Mouse (Mus musculus): ENCODE data around the gene Fermt2.

Fermt2 gene

DNA sequence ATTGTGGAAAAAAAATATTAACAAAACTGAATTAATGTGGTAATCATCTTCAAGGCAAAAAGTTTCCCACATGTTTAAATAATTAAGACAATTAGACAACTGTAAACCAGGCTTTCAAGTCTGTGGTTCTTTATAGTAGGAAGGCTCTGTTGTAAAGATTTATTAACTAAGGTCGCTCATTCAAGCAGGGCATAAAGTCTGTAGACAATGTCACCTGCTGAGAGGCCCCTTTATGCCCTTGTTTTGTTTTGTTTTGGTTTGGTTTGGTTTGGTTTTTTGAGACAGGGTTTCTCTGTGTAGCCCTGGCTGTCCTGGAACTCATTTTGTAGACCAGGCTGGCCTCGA lies 91.0 kb downstream of the Fermt2 start:
- no peak for DNase-seq (ENCODE audit: extremely low read depth, low read depth, low spot score)

DNA sequence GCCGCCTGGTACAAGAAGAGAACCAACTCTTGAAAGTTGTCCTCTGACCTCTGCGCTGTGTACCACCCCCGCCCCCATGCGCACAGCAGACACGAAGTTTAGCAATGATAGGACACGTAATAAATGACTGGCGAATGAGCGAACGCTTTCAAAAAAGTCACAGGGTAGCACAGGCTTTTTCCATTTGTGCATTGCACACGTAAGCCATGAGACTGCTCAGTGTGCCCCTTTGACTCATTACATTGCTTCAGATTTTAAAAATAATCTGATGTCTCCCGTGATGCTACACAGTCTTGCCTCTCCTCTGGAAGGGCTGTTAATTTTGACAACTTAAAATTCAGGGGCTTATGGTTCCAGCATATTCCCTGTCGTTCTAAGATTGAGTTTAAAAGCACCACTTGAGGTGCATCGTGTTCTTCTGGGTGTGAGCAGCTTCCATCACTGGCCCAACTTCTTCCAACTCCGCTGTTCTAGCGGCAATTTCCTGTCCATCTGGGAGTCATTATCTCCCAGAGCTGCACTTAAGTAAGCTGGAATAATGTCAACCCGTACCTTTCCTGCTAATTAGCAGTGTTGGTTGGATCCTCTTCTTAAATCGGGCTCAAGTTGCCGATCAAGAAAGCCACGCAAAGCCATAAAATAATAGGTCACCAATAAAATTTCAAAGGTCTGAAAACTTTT lies 91.5 kb downstream of the Fermt2 start:
- DNase-seq (ENCODE audit: extremely low read depth, low read depth, low spot score), result no peak

DNA sequence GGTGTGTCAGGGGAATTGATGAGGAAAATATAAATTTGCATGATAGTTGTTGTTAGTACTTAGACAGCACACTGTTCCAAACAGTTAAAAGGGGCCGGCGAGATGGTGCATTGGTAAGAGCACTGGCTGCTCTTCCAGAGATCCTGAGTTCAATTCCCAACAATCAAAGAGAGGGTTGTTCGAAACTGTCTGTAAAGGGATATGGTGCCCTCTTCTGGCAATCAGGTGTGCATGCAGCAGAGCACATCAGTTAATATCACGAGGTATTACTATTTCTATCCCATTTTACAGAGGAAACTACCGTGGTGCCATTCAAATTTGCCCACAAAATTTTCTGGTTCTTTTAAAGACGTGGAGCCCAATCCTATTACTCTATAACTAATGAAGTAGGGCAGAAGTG lies 95.7 kb downstream of the Fermt2 start:
- DNase-seq (ENCODE audit: extremely low read depth, low read depth, low spot score), result no peak

DNA sequence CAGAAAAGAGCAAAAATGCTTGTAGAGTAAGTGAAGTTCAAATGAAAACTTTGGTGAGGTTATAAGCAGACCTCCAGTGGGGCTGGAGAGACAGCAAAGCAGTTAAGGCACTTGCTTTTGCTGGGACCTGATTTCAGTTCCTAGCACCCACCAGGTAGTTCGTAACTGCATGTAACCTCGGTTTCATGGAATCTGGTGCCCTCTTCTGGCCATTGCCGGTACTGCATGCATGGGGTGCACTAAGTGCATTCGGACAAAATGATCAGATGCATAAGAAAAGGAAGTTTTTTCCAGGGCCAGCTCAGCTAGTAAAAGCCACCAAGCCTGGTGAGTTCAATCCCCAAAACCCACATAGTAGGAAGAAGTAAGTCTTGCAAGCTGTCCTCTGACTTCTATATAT lies 97.9 kb downstream of the Fermt2 start:
- no peak for DNase-seq (ENCODE audit: extremely low read depth, low read depth, low spot score)

DNA sequence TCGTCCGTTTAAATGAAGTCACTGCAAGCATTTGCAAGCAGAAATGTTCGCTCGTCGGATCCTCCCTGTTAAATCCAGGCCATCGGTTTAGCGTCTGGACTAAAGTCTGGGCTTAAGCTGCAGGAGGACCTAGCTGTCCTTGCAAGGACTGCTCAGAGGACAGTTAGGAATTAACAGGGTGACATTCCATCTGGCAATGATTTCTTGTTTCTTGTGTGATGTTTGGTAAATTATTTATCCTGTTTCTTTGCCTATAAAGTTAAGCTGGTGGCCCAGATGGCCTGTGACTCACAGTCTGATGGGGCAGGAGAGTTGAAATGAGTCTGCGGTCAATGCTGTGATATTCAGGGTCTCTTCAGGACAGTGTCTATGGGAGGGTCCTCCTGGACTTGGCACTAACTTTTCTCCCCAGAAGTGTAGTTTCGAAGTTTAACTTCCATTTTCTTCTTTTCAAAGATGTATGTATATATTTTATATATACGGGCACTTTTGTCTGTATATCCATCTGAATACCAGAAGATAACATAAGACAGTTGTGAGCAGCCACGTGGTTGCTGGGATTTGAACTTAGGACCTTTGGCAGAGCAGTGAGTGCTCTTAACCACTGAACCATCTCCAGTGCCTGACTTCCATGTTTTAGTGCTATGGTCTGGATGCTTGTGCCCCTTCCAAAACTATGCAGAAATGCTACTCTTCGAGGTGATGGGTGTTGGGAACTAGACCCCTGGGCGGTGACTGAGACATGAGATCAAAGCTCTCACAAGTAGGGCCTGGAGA lies 99.7 kb downstream of the Fermt2 start:
- DNase-seq (ENCODE audit: extremely low read depth, low read depth, low spot score), result no peak

DNA sequence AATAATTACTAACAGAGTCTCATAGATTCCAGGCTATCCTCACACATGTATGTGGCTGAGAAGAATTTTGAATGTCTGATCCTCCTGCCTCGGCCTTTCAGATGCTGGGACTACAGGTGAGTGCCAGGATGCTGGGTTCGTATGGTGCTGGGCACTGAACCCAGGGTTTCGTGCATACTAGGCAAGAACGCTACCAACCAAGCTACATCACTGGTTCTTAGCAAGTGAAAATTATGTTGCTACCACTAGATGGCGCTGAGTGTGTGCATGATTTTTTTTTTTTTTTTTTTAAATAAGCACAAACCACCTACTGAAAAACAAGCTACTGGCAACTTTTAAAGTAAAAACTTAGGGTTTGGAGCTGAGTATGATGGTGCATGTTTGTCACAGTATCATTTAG lies 106.7 kb downstream of the Fermt2 start:
- DNase-seq (ENCODE audit: extremely low read depth, low read depth, low spot score), result no peak

DNA sequence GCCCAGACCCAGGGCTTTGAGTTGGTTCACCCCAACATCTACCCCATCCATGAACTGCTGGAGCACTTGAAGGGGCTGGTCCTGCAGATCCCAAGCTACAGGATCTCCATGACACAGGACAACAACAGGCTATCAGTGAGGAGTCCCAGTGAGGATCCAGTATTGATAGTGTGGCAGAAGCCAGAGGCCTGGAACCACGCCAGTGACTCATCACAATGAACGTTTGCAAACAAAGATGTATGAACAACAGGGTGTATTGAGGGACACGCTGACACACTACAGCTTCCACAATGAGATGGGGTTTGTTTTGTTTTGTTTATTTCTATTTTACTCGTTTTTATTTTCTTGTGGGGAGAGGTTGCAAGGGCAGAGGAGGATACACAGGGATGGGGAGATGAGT lies 107.5 kb downstream of the Fermt2 start:
- DNase-seq (ENCODE audit: extremely low read depth, low read depth, low spot score), result no peak

DNA sequence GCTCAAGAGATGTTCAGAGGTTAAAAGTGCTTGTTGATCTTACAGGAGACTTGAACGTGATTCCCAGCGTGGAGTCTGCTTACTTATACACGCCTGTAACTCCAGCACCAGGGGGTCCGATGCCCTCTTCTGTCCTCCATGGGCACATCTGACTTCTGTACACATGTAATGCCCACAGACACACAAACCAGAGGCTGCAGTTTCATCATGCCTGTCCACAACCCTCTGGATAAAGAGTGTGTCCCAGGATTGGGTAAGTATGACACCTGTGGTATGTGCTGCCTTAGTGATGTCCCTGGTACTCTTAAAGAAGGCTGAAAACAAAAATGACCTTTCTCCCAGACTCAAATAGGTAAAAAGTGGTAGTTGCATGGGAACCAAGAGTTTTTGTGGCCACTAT lies 110.6 kb downstream of the Fermt2 start:
- no peak for DNase-seq (ENCODE audit: extremely low read depth, low read depth, low spot score)

DNA sequence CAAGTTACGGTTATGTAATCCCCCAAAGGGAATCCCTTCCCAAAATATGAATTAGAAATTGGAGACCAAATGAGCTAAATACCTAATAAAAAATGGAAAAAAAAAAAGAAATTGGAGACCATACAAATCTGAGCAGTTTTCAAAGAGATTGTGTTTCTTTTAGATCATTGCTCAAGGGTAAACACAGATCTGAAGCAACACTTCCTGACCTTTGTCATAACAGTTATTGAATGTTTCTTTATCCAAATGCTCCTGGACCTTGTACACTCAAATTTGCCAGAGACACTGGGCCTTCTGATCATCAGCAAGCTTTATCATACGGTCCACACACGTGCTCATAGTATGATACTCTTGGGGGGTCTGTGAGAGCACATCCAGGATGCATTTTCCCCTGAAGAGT lies 111.4 kb downstream of the Fermt2 start:
- DNase-seq (ENCODE audit: extremely low read depth, low read depth, low spot score), result no peak

DNA sequence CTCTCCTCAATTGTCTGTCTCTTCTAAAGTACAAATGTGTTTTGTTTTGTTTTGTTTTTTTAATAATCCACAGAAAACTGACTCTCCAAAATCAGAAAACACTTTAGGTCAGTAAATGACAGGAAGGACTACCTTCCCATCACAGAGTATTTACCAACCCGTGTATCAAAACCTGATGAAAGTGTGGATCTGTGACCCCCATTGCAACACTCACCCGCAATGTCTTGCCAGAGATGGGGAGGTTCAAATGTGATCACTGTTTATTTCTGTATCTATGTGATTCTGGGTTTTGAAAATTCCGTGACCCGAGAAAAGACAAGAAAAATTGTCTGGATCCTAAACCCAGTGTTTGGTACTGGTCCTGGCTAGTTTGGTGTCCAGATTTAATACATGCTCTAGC lies 113.7 kb downstream of the Fermt2 start:
- no peak for DNase-seq (ENCODE audit: extremely low read depth, low read depth, low spot score)

Measured in fat pad, adult 2 months (tissue).